Mouse (Mus musculus) stomach, embryonic 14.5 days (tissue): ENCODE measurements at regions not wholly inside any gene's neighbourhood (a gene's known extent, or its start where the extent isn't known, plus 50 kb on each side); places are given as distances from the start of the nearest gene placed in this dataset.

ENCODE experiments used
- ATAC-seq: fragments of 200-750 bp; cut with Nextera tagmentation; 2 replicates; pipeline ENCODE4 v1.8.0; 2017; ENCODE audit warnings: low read depth, moderate TSS enrichment; ENCODE audit not compliant: insufficient number of reproducible peaks, insufficient read depth, low FRiP score
- H3K27ac ChIP-seq: fragments of 300-500 bp; sonication (generic); 2 replicates; pipeline ENCODE4 v1.5.1; 2014; ENCODE audit warnings: mild to moderate bottlenecking, low read length, moderate library complexity, mixed read lengths
- H3K27me3 ChIP-seq: fragments of 300-500 bp; sonication (generic); 2 replicates; pipeline ENCODE4 v1.6.1; 2014; ENCODE audit warnings: low read length, control low read depth, mixed read lengths; ENCODE audit not compliant: control insufficient read depth, insufficient read depth
- H3K36me3 ChIP-seq: fragments of 300-500 bp; sonication (generic); 2 replicates; pipeline ENCODE4 v1.6.1; 2014; ENCODE audit warnings: mild to moderate bottlenecking, control low read depth, low read length, moderate library complexity, mixed read lengths; ENCODE audit not compliant: control insufficient read depth, insufficient read depth
- H3K4me1 ChIP-seq: fragments of 300-500 bp; sonication (generic); 2 replicates; pipeline ENCODE4 v1.6.1; 2014; ENCODE audit warnings: low read length, control low read depth, mixed read lengths; ENCODE audit not compliant: control insufficient read depth, insufficient read depth
- H3K4me2 ChIP-seq: fragments of 300-500 bp; sonication (generic); replicated peaks from 2 replicates; pipeline ENCODE4 v1.6.1; 2014; ENCODE audit warnings: low read depth, low read length, control low read depth
- H3K4me3 ChIP-seq: fragments of 300-500 bp; sonication (generic); 2 replicates; pipeline ENCODE4 v1.5.1; 2014; ENCODE audit warnings: low read depth, low read length, control low read depth
- H3K9ac ChIP-seq: fragments of 300-500 bp; sonication (generic); replicated peaks from 2 replicates; pipeline ENCODE4 v1.6.1; 2014; ENCODE audit warnings: low read depth, mild to moderate bottlenecking, control low read depth, low read length, moderate library complexity, mixed read lengths
- H3K9me3 ChIP-seq: fragments of 300-500 bp; sonication (generic); 2 replicates; pipeline ENCODE4 v1.6.1; 2016; ENCODE audit warnings: low read depth, low read length, control low read depth; ENCODE audit not compliant: control insufficient read depth
- WGBS: fragments of 180-500 bp; shearing (Covaris S2); extraction: QIAGEN DNeasy Blood & Tissue Kit; methylation state at CpG from one replicate; pipeline ENCODE4 v1.1.7; 2014; 5-methylcytosine and 5-hydroxymethylcytosine counted together

- ATAC-seq, result no peak
- H3K36me3 ChIP-seq, result no peaks in the 10 kb centered on the region
- no peak overlapping the region for H3K4me2 ChIP-seq
- H3K4me3 ChIP-seq, result no peak overlapping the region
- no peak overlapping the region for H3K27ac ChIP-seq
- WGBS, result 86% methylated on average over 1 of the region's 1 CpGs
- no peaks in the 10 kb centered on the region for H3K9me3 ChIP-seq
- H3K4me1 ChIP-seq, result no peaks in the 10 kb centered on the region
- H3K9ac ChIP-seq, result no peak overlapping the region
- H3K27me3 ChIP-seq, result no peaks in the 10 kb centered on the region
Observed at GRCm38 (mm10) chr5:43034421-43034820, 198.5 kb upstream of the Cpeb2 start.

GRCm38 (mm10) chr5:43037592-43037991 lies 195.4 kb upstream of the Cpeb2 start:
- Histone ChIP-seq H3K9me3 (no peaks in the 10 kb centered on the region), H3K4me3 (no peak overlapping the region), H3K36me3 (no peaks in the 10 kb centered on the region), H3K4me1 (no peaks in the 10 kb centered on the region), H3K9ac (no peak overlapping the region), H3K27me3 (no peaks in the 10 kb centered on the region), H3K27ac (no peak overlapping the region), H3K4me2 (no peak overlapping the region)
- 56% methylated on average over 3 of the region's 3 CpGs for WGBS
- no peak for ATAC-seq

- Histone ChIP-seq H3K27ac (no peak overlapping the region), H3K4me1 (no peaks in the 10 kb centered on the region), H3K36me3 (no peaks in the 10 kb centered on the region), H3K27me3 (no peaks in the 10 kb centered on the region), H3K4me3 (no peak overlapping the region), H3K9me3 (no peaks in the 10 kb centered on the region), H3K4me2 (no peak overlapping the region), H3K9ac (no peak overlapping the region)
- no peak for ATAC-seq
- WGBS, result 95% methylated on average over 3 of the region's 3 CpGs
Observed at GRCm38 (mm10) chr5:43039525-43039924, 193.4 kb upstream of the Cpeb2 start.

GRCm38 (mm10) chr5:43042585-43042984 lies 190.4 kb upstream of the Cpeb2 start:
- H3K4me3 ChIP-seq, result no peak overlapping the region
- WGBS, result 80% methylated on average over 3 of the region's 3 CpGs
- H3K27me3 ChIP-seq, result no peaks in the 10 kb centered on the region
- no peak overlapping the region for H3K4me2 ChIP-seq
- no peak overlapping the region for H3K9ac ChIP-seq
- no peak overlapping the region for H3K27ac ChIP-seq
- H3K9me3 ChIP-seq, result no peaks in the 10 kb centered on the region
- no peaks in the 10 kb centered on the region for H3K36me3 ChIP-seq
- no peak for ATAC-seq
- no peaks in the 10 kb centered on the region for H3K4me1 ChIP-seq

GRCm38 (mm10) chr5:43045860-43046259 lies 187.1 kb upstream of the Cpeb2 start:
- H3K27ac ChIP-seq, result no peak overlapping the region
- H3K4me2 ChIP-seq, result no peak overlapping the region
- 79% methylated on average over 3 of the region's 3 CpGs for WGBS
- no peak overlapping the region for H3K4me3 ChIP-seq
- no peak overlapping the region for H3K9ac ChIP-seq
- H3K36me3 ChIP-seq, result no peaks in the 10 kb centered on the region
- H3K9me3 ChIP-seq, result no peaks in the 10 kb centered on the region
- no peaks in the 10 kb centered on the region for H3K4me1 ChIP-seq
- ATAC-seq, result no peak
- no peaks in the 10 kb centered on the region for H3K27me3 ChIP-seq

GRCm38 (mm10) chr5:43047316-43047715 lies 185.7 kb upstream of the Cpeb2 start:
- no peak overlapping the region for H3K4me3 ChIP-seq
- ATAC-seq, result no peak
- no peaks in the 10 kb centered on the region for H3K9me3 ChIP-seq
- H3K4me2 ChIP-seq, result no peak overlapping the region
- H3K27ac ChIP-seq, result no peak overlapping the region
- no peak overlapping the region for H3K9ac ChIP-seq
- H3K4me1 ChIP-seq, result no peaks in the 10 kb centered on the region
- H3K36me3 ChIP-seq, result no peaks in the 10 kb centered on the region
- WGBS, result 96% methylated on average over 2 of the region's 2 CpGs
- no peaks in the 10 kb centered on the region for H3K27me3 ChIP-seq

GRCm38 (mm10) chr5:43048196-43049050 lies 184.5 kb upstream of the Cpeb2 start:
- Histone ChIP-seq H3K27ac (no peak overlapping the region), H3K36me3 (no peaks in the 10 kb centered on the region), H3K9me3 (no peaks in the 10 kb centered on the region)

GRCm38 (mm10) chr5:43049381-43050301 lies 183.3 kb upstream of the Cpeb2 start:
- H3K4me1 ChIP-seq, result no peaks in the 10 kb centered on the region
- no peak overlapping the region for H3K9ac ChIP-seq
- no peak for ATAC-seq
- no peak overlapping the region for H3K27ac ChIP-seq
- no peaks in the 10 kb centered on the region for H3K9me3 ChIP-seq
- no peak overlapping the region for H3K4me3 ChIP-seq
- no peak overlapping the region for H3K4me2 ChIP-seq
- 88% methylated on average over 4 of the region's 4 CpGs for WGBS
- H3K27me3 ChIP-seq, result no peaks in the 10 kb centered on the region
- no peaks in the 10 kb centered on the region for H3K36me3 ChIP-seq

More at GRCm38 (mm10) chr5:43048196-43049050, 184.5 kb upstream of the Cpeb2 start:
- ATAC-seq, result no peak
- whole genome bisulfite sequencing, result 76% methylated on average over 8 of the region's 8 CpGs
- Histone ChIP-seq H3K4me2 (no peak overlapping the region), H3K4me3 (no peak overlapping the region), H3K9ac (no peak overlapping the region), H3K27me3 (no peaks in the 10 kb centered on the region), H3K4me1 (no peaks in the 10 kb centered on the region)
